Mouse (Mus musculus): ENCODE measurements around the gene Man2b1. TPM values are rescaled to one million over a fixed set of nuclear protein-coding genes. Genes with fewer than 3 reads are reported as not detected.

The Man2b1 gene
- 33.9 and 39.3 TPM in 2 replicates for polyA plus RNA-seq (2015; fragmentation: Nextera tagmentation; extraction: Ambion mirVana)

- no peaks in the 10 kb centered on the region for H3K9me3 ChIP-seq (replicated peaks; ENCODE audit: control insufficient read depth, low read length)
- WGBS, result under 1% methylated on average over 30 of the region's 30 CpGs
Measured at GRCm38 (mm10) chr8:85083108-85083813, at the start of gene Man2b1. Man2b1 (plus strand) TSS chr8:85083270.

GRCm38 (mm10) chr8:85033867-85034266 is 49.2 kb upstream of the Man2b1 start:
- no peak overlapping the region for H3K9ac ChIP-seq (ENCODE audit: low read length)
- H3K27ac ChIP-seq (ENCODE audit: low read length), result no peak overlapping the region
- no peaks in the 10 kb centered on the region for H3K9me3 ChIP-seq (replicated peaks; ENCODE audit: control insufficient read depth, low read length)
- ATAC-seq (replicated peaks; ENCODE audit: extremely low read depth, insufficient read depth, low FRiP score), result no peak
- peaks cover 27% of the 10 kb centered on the region for H3K36me3 ChIP-seq (ENCODE audit: control insufficient read depth, insufficient read depth)
- peaks cover 22% of the 10 kb centered on the region for H3K4me1 ChIP-seq (ENCODE audit: control insufficient read depth, insufficient read depth, low read length)
- no peaks in the 10 kb centered on the region for H3K27me3 ChIP-seq (ENCODE audit: control insufficient read depth, insufficient read depth, low read length)
- H3K4me2 ChIP-seq (ENCODE audit: low read depth, low read length), result no peak overlapping the region
- H3K4me3 ChIP-seq (ENCODE audit: low read length), result no peak overlapping the region
- WGBS, result 63% methylated on average over 1 of the region's 1 CpGs

More at GRCm38 (mm10) chr8:85083108-85083813, at the start of gene Man2b1:
- H3K27ac ChIP-seq (ENCODE audit: low read length), result peak within 1 kb of the TSS; percentile 51; the same call in 1 of the 2 replicates
- peak within 1 kb of the TSS; percentile 77 for H3K9ac ChIP-seq (ENCODE audit: low read length)
- peak within 1 kb of the TSS; percentile 75 for H3K4me3 ChIP-seq (ENCODE audit: low read length)
- peak within 1 kb of the TSS; percentile 83 for H3K4me2 ChIP-seq (ENCODE audit: low read depth, low read length)
- ATAC-seq (replicated peaks; ENCODE audit: extremely low read depth, insufficient read depth, low FRiP score), result peak; percentile 81
- peaks cover 27% of the 10 kb centered on the region for H3K4me1 ChIP-seq (ENCODE audit: control insufficient read depth, insufficient read depth, low read length)
- H3K36me3 ChIP-seq (ENCODE audit: control insufficient read depth, insufficient read depth), result peaks cover 15% of the 10 kb centered on the region
- H3K27me3 ChIP-seq (ENCODE audit: control insufficient read depth, insufficient read depth, low read length), result no peaks in the 10 kb centered on the region

GRCm38 (mm10) chr8:85034764-85035163 is 48.3 kb upstream of the Man2b1 start:
- Histone ChIP-seq H3K4me3 (ENCODE audit: low read length) (peak overlapping the region; percentile 95), H3K4me2 (ENCODE audit: low read depth, low read length) (peak overlapping the region; percentile 98), H3K27me3 (ENCODE audit: control insufficient read depth, insufficient read depth, low read length) (no peaks in the 10 kb centered on the region), H3K9ac (ENCODE audit: low read length) (peak overlapping the region; percentile 96), H3K36me3 (ENCODE audit: control insufficient read depth, insufficient read depth) (peaks cover 25% of the 10 kb centered on the region), H3K27ac (ENCODE audit: low read length) (peak overlapping the region; percentile 62), H3K4me1 (ENCODE audit: control insufficient read depth, insufficient read depth, low read length) (peaks cover 20% of the 10 kb centered on the region), H3K9me3 (replicated peaks; ENCODE audit: control insufficient read depth, low read length) (no peaks in the 10 kb centered on the region)
- ATAC-seq (replicated peaks; ENCODE audit: extremely low read depth, insufficient read depth, low FRiP score), result no peak
- WGBS, result 1% methylated on average over 13 of the region's 13 CpGs

GRCm38 (mm10) chr8:85035165-85035727 is 47.8 kb upstream of the Man2b1 start:
- Histone ChIP-seq H3K27ac (ENCODE audit: low read length) (peak overlapping the region; percentile 90), H3K9ac (ENCODE audit: low read length) (peak overlapping the region; percentile 96), H3K4me2 (ENCODE audit: low read depth, low read length) (peak overlapping the region; percentile 98), H3K4me3 (ENCODE audit: low read length) (peak overlapping the region; percentile 95), H3K4me1 (ENCODE audit: control insufficient read depth, insufficient read depth, low read length) (peaks cover 20% of the 10 kb centered on the region), H3K36me3 (ENCODE audit: control insufficient read depth, insufficient read depth) (peaks cover 21% of the 10 kb centered on the region), H3K9me3 (replicated peaks; ENCODE audit: control insufficient read depth, low read length) (no peaks in the 10 kb centered on the region), H3K27me3 (ENCODE audit: control insufficient read depth, insufficient read depth, low read length) (no peaks in the 10 kb centered on the region)
- 4% methylated on average over 12 of the region's 12 CpGs for WGBS
- no peak for ATAC-seq (replicated peaks; ENCODE audit: extremely low read depth, insufficient read depth, low FRiP score)

GRCm38 (mm10) chr8:85035728-85036310 is 47.3 kb upstream of the Man2b1 start:
- Histone ChIP-seq H3K27ac (ENCODE audit: low read length) (peak overlapping the region; percentile 90), H3K4me1 (ENCODE audit: control insufficient read depth, insufficient read depth, low read length) (peaks cover 20% of the 10 kb centered on the region), H3K9me3 (replicated peaks; ENCODE audit: control insufficient read depth, low read length) (no peaks in the 10 kb centered on the region), H3K27me3 (ENCODE audit: control insufficient read depth, insufficient read depth, low read length) (no peaks in the 10 kb centered on the region), H3K9ac (ENCODE audit: low read length) (peak overlapping the region; percentile 96), H3K4me3 (ENCODE audit: low read length) (peak overlapping the region; percentile 95), H3K36me3 (ENCODE audit: control insufficient read depth, insufficient read depth) (peaks cover 21% of the 10 kb centered on the region), H3K4me2 (ENCODE audit: low read depth, low read length) (peak overlapping the region; percentile 98)
- 0 out of 2 replicates have a peak, but pooled peaks have one; percentile 1 for ATAC-seq (replicated peaks; ENCODE audit: extremely low read depth, insufficient read depth, low FRiP score)
- WGBS, result 1% methylated on average over 15 of the region's 15 CpGs

GRCm38 (mm10) chr8:85036381-85036717 is 46.7 kb upstream of the Man2b1 start:
- Histone ChIP-seq H3K4me2 (ENCODE audit: low read depth, low read length) (peak overlapping the region; percentile 98), H3K27me3 (ENCODE audit: control insufficient read depth, insufficient read depth, low read length) (no peaks in the 10 kb centered on the region), H3K4me1 (ENCODE audit: control insufficient read depth, insufficient read depth, low read length) (peaks cover 20% of the 10 kb centered on the region), H3K9me3 (replicated peaks; ENCODE audit: control insufficient read depth, low read length) (no peaks in the 10 kb centered on the region), H3K4me3 (ENCODE audit: low read length) (peak overlapping the region; percentile 95), H3K27ac (ENCODE audit: low read length) (peak overlapping the region; percentile 90), H3K36me3 (ENCODE audit: control insufficient read depth, insufficient read depth) (peaks cover 20% of the 10 kb centered on the region), H3K9ac (ENCODE audit: low read length) (peak overlapping the region; percentile 96)
- WGBS, result 0% methylated on average over 9 of the region's 9 CpGs
- ATAC-seq (replicated peaks; ENCODE audit: extremely low read depth, insufficient read depth, low FRiP score), result peak; percentile 29

- WGBS, result under 1% methylated on average over 53 of the region's 59 CpGs
Measured at GRCm38 (mm10) chr8:85036718-85037365, 46.2 kb upstream of the Man2b1 start, which contains the start of gene Tnpo2. Tnpo2 (plus strand) TSS chr8:85036915.

GRCm38 (mm10) chr8:85037366-85037680 is 45.7 kb upstream of the Man2b1 start:
- Histone ChIP-seq H3K4me3 (ENCODE audit: low read length) (peak overlapping the region; percentile 95), H3K9ac (ENCODE audit: low read length) (peak overlapping the region; percentile 96), H3K9me3 (replicated peaks; ENCODE audit: control insufficient read depth, low read length) (no peaks in the 10 kb centered on the region), H3K4me2 (ENCODE audit: low read depth, low read length) (peak overlapping the region; percentile 87), H3K36me3 (ENCODE audit: control insufficient read depth, insufficient read depth) (peaks cover 16% of the 10 kb centered on the region), H3K4me1 (ENCODE audit: control insufficient read depth, insufficient read depth, low read length) (peaks cover 20% of the 10 kb centered on the region), H3K27ac (ENCODE audit: low read length) (peak overlapping the region; percentile 98), H3K27me3 (ENCODE audit: control insufficient read depth, insufficient read depth, low read length) (no peaks in the 10 kb centered on the region)
- ATAC-seq (replicated peaks; ENCODE audit: extremely low read depth, insufficient read depth, low FRiP score), result peak; percentile 11
- WGBS, result under 1% methylated on average over 14 of the region's 14 CpGs

More at GRCm38 (mm10) chr8:85036718-85037365, 46.2 kb upstream of the Man2b1 start, which contains the start of gene Tnpo2:
- peak within 1 kb of the TSS; percentile 96 for H3K9ac ChIP-seq (ENCODE audit: low read length)
- H3K9me3 ChIP-seq (replicated peaks; ENCODE audit: control insufficient read depth, low read length), result no peaks in the 10 kb centered on the region
- H3K4me3 ChIP-seq (ENCODE audit: low read length), result peak within 1 kb of the TSS; percentile 95
- H3K4me2 ChIP-seq (ENCODE audit: low read depth, low read length), result peak within 1 kb of the TSS; percentile 98
- peaks cover 19% of the 10 kb centered on the region for H3K36me3 ChIP-seq (ENCODE audit: control insufficient read depth, insufficient read depth)
- H3K27ac ChIP-seq (ENCODE audit: low read length), result peak within 1 kb of the TSS; percentile 98
- no peaks in the 10 kb centered on the region for H3K27me3 ChIP-seq (ENCODE audit: control insufficient read depth, insufficient read depth, low read length)
- peaks cover 20% of the 10 kb centered on the region for H3K4me1 ChIP-seq (ENCODE audit: control insufficient read depth, insufficient read depth, low read length)
- ATAC-seq (replicated peaks; ENCODE audit: extremely low read depth, insufficient read depth, low FRiP score), result peak; percentile 92

Data from heart, embryonic 16.5 days (tissue).